Comparison of ENCODE assay signal across 11 mouse cellular contexts in genomic region chr3:108081681-108082080, GRCm38 (mm10). TPM values are rescaled to one million over a fixed set of nuclear protein-coding genes. Genes with fewer than 3 reads are reported as not detected.
DNase-seq lines count a peak whose midpoint lies in the region; ATAC-seq and TF ChIP-seq lines count a peak whose summit lies in the region.
"Had no signal": no experiment of that assay in that cellular context is flagged by ENCODE, and none has a peak within 500 bp of the region (broad histone marks: within the 10 kb centered on the region; RNA-seq: fewer than 3 reads in every experiment).

No protein-coding gene starts in this region.

- H3K4me3 ChIP-seq in heart, embryonic 12.5 days = 0 out of 2 replicates have a peak overlapping the region, but pooled peaks have one; percentile 4
- no peak overlapping the region for H3K4me3 ChIP-seq in neural tube, embryonic 11.5 days (ENCODE audit: low read depth, low read length)
- no peak overlapping the region for H3K4me3 ChIP-seq in midbrain, embryonic 11.5 days (ENCODE audit: low read depth, low read length)
- no peak overlapping the region for H3K4me3 ChIP-seq in cerebellum, adult 2 months (replicated peaks; ENCODE audit: insufficient read depth, low read depth, low read length)

- no peak for TF ChIP-seq CTCF in cerebellum, adult 2 months (IDR thresholded peaks at IDR 0.05; ENCODE audit: borderline replicate concordance, insufficient read depth, low read depth, low read length)

- H3K27me3 ChIP-seq in heart, embryonic 12.5 days (replicated peaks) = no peaks in the 10 kb centered on the region
- no peaks in the 10 kb centered on the region for H3K27me3 ChIP-seq in neural tube, embryonic 11.5 days (ENCODE audit: control insufficient read depth, insufficient read depth, low read length)
- H3K27me3 ChIP-seq in midbrain, embryonic 11.5 days (ENCODE audit: control insufficient read depth, insufficient read depth, low read length) = no peaks in the 10 kb centered on the region
- no peaks in the 10 kb centered on the region for H3K27me3 ChIP-seq in cerebellum, adult 2 months (ENCODE audit: control insufficient read depth, insufficient read depth, low read length)

- DNase-seq in heart, postnatal 36 days = no peak
- no peak for DNase-seq in neural tube, embryonic 11.5 days (ENCODE audit: low spot score)
- no peak for DNase-seq in neural tube, embryonic 10.5 days (ENCODE audit: extremely low spot score, low spot score)
- peak; percentile 74 for DNase-seq in midbrain, embryonic 11.5 days (ENCODE audit: low spot score, missing footprints)
- no peak for DNase-seq in cerebellum, adult 2 months
- DNase-seq: cerebellum, postnatal 14 days; kidney, adult 9 months; lung, adult 18-20 months had no signal

- no peak for TF ChIP-seq POLR2A in cerebellum, adult 2 months (IDR thresholded peaks at IDR 0.05; ENCODE audit: borderline replicate concordance, insufficient read depth, low read length)

- no peaks in the 10 kb centered on the region for H3K9me3 ChIP-seq in heart, embryonic 12.5 days (replicated peaks)
- no peaks in the 10 kb centered on the region for H3K9me3 ChIP-seq in neural tube, embryonic 11.5 days (ENCODE audit: control insufficient read depth, low read length)
- H3K9me3 ChIP-seq in midbrain, embryonic 11.5 days (ENCODE audit: control insufficient read depth, low read length) = no peaks in the 10 kb centered on the region

- WGBS in heart, embryonic 12.5 days = 45% methylated on average over 4 of the region's 4 CpGs
- WGBS in neural tube, embryonic 11.5 days = 75% methylated on average over 4 of the region's 4 CpGs
- 60% methylated on average over 4 of the region's 4 CpGs for WGBS in midbrain, embryonic 11.5 days
- 32% methylated on average over 4 of the region's 4 CpGs for WGBS in cerebellum, adult 2 months

- H3K36me3 ChIP-seq in heart, embryonic 12.5 days = peaks cover 40% of the 10 kb centered on the region
- H3K36me3 ChIP-seq in neural tube, embryonic 11.5 days (ENCODE audit: control insufficient read depth, insufficient read depth, low read length) = peaks cover 2% of the 10 kb centered on the region; the same call in 1 of the 2 replicates
- peaks cover 6% of the 10 kb centered on the region for H3K36me3 ChIP-seq in midbrain, embryonic 11.5 days (ENCODE audit: control insufficient read depth, insufficient read depth, low read length)

- intact Hi-C loops in heart, postnatal 36 days (cut with DNase I) = no loop called here

- H3K27ac ChIP-seq in heart, embryonic 12.5 days (ENCODE audit: poor library complexity, severe bottlenecking) = peak overlapping the region; percentile 7; the same call in 1 of the 2 replicates
- H3K27ac ChIP-seq in neural tube, embryonic 11.5 days (ENCODE audit: low read depth, low read length) = no peak overlapping the region
- H3K27ac ChIP-seq in midbrain, embryonic 11.5 days (ENCODE audit: low read depth, low read length) = no peak overlapping the region
- no peak overlapping the region for H3K27ac ChIP-seq in cerebellum, adult 2 months (ENCODE audit: insufficient read depth, low read length)

- H3K9ac ChIP-seq in heart, embryonic 12.5 days = peak overlapping the region; percentile 42; the same call in 1 of the 2 replicates
- H3K9ac ChIP-seq in neural tube, embryonic 11.5 days (ENCODE audit: low read length) = 0 out of 2 replicates have a peak overlapping the region, but pooled peaks have one; percentile 27
- H3K9ac ChIP-seq in midbrain, embryonic 11.5 days (ENCODE audit: low read length) = no peak overlapping the region

- H3K4me1 ChIP-seq in heart, embryonic 12.5 days (replicated peaks) = peaks cover 49% of the 10 kb centered on the region
- H3K4me1 ChIP-seq in neural tube, embryonic 11.5 days (ENCODE audit: control insufficient read depth, insufficient read depth, low read length) = peaks cover 16% of the 10 kb centered on the region
- H3K4me1 ChIP-seq in midbrain, embryonic 11.5 days (ENCODE audit: control insufficient read depth, insufficient read depth, low read length) = peaks cover 28% of the 10 kb centered on the region
- H3K4me1 ChIP-seq in cerebellum, adult 2 months (ENCODE audit: control insufficient read depth, insufficient read depth, low read length) = peaks cover 27% of the 10 kb centered on the region

- ATAC-seq in heart, embryonic 12.5 days (ENCODE audit: insufficient number of reproducible peaks, low FRiP score) = no peak
- ATAC-seq in neural tube, embryonic 11.5 days (ENCODE audit: insufficient read depth, low FRiP score, low TSS enrichment) = no peak
- ATAC-seq in midbrain, embryonic 11.5 days (ENCODE audit: low FRiP score) = no peak
- ATAC-seq in inflammation-experienced regulatory T-cells, adult 6 months = no peak
- ATAC-seq in erythroblast, adult 5-6 weeks (replicated peaks; ENCODE audit: low FRiP score, poor library complexity, severe bottlenecking) = no peak

- peak overlapping the region; percentile 98 for H3K4me2 ChIP-seq in heart, embryonic 12.5 days
- no peak overlapping the region for H3K4me2 ChIP-seq in neural tube, embryonic 11.5 days (ENCODE audit: low read depth)
- no peak overlapping the region for H3K4me2 ChIP-seq in midbrain, embryonic 11.5 days

RNA-seq across cellular contexts. Expression of gene Ampd2, which starts 4.8 kb away (rescaled TPM):
- polyA plus RNA-seq in heart, embryonic 12.5 days (2016; fragmentation: Nextera tagmentation; extraction: Ambion mirVana) = 40.0 and 41.6 TPM in 2 replicates
- total RNA-seq in heart, postnatal 36 days (2021) = 1 to 10 TPM; 4.6 to 5.1 TPM
- polyA plus RNA-seq in neural tube, embryonic 11.5 days (2014; fragmentation: Nextera tagmentation; extraction: Ambion mirVana) = 40.1 and 42.9 TPM in 2 replicates
- polyA plus RNA-seq in midbrain, embryonic 11.5 days (2014; fragmentation: Nextera tagmentation; extraction: Ambion mirVana) = 31.2 and 37.0 TPM in 2 replicates
- polyA plus RNA-seq in cerebellum, adult 2 months (2012; rRNA removed) = 135 and 140 TPM in 2 replicates
- 10 to 100 TPM; 15.6 to 26.4 (median 18.1) TPM for polyA plus RNA-seq in inflammation-experienced regulatory T-cells, adult 6 months (2017; shearing (Covaris generic))
- total RNA-seq in erythroblast, adult 5-6 weeks (2015; ENCODE audit: low replicate concordance) = 7.1 and 8.6 TPM in 2 replicates
- 3.1 and 14.5 TPM in 2 replicates for total RNA-seq in erythroblast, adult 5-6 weeks (2017; ENCODE audit: low replicate concordance)

RNA-seq across cellular contexts. Expression of gene Gnat2, which starts 10.9 kb away (rescaled TPM):
- 0.54 and 0.98 TPM in 2 replicates for polyA plus RNA-seq in heart, embryonic 12.5 days (2016; fragmentation: Nextera tagmentation; extraction: Ambion mirVana)
- not detected for total RNA-seq in heart, postnatal 36 days (2021)
- polyA plus RNA-seq in neural tube, embryonic 11.5 days (2014; fragmentation: Nextera tagmentation; extraction: Ambion mirVana) = 0.73 and 0.99 TPM in 2 replicates
- 0.30 and 0.90 TPM in 2 replicates for polyA plus RNA-seq in midbrain, embryonic 11.5 days (2014; fragmentation: Nextera tagmentation; extraction: Ambion mirVana)
- polyA plus RNA-seq in cerebellum, adult 2 months (2012; rRNA removed) = 0.11 and 0.47 TPM in 2 replicates
- not detected for polyA plus RNA-seq in inflammation-experienced regulatory T-cells, adult 6 months (2017; shearing (Covaris generic))
- total RNA-seq in erythroblast, adult 5-6 weeks (2015; ENCODE audit: low replicate concordance) = 0.84 TPM in 1 of 2 replicates, not detected in the other
- 0.09 and 0.56 TPM in 2 replicates for total RNA-seq in erythroblast, adult 5-6 weeks (2017; ENCODE audit: low replicate concordance)

RNA-seq across cellular contexts. Expression of gene Gstm4, which starts 37.0 kb away (rescaled TPM):
- polyA plus RNA-seq in heart, embryonic 12.5 days (2016; fragmentation: Nextera tagmentation; extraction: Ambion mirVana) = 13.4 and 13.8 TPM in 2 replicates
- 10 to 100 TPM; 12.3 to 13.3 TPM for total RNA-seq in heart, postnatal 36 days (2021)
- polyA plus RNA-seq in neural tube, embryonic 11.5 days (2014; fragmentation: Nextera tagmentation; extraction: Ambion mirVana) = 12.4 and 12.9 TPM in 2 replicates
- 15.2 and 15.8 TPM in 2 replicates for polyA plus RNA-seq in midbrain, embryonic 11.5 days (2014; fragmentation: Nextera tagmentation; extraction: Ambion mirVana)
- polyA plus RNA-seq in cerebellum, adult 2 months (2012; rRNA removed) = 11.3 and 11.8 TPM in 2 replicates
- 1 to 10 TPM; 3.1 to 5.5 (median 5.0) TPM for polyA plus RNA-seq in inflammation-experienced regulatory T-cells, adult 6 months (2017; shearing (Covaris generic))
- total RNA-seq in erythroblast, adult 5-6 weeks (2015; ENCODE audit: low replicate concordance) = 4.2 and 8.4 TPM in 2 replicates
- 0.28 and 0.51 TPM in 2 replicates for total RNA-seq in erythroblast, adult 5-6 weeks (2017; ENCODE audit: low replicate concordance)
